Mouse (Mus musculus): Measurements from ENCODE around the gene Sord. TPM values are rescaled to one million over a fixed set of nuclear protein-coding genes. Genes with fewer than 3 reads are reported as not detected.

Gene Sord
- polyA plus RNA-seq, 1 experiment from 2014 or later, result 41.6 TPM

DNA sequence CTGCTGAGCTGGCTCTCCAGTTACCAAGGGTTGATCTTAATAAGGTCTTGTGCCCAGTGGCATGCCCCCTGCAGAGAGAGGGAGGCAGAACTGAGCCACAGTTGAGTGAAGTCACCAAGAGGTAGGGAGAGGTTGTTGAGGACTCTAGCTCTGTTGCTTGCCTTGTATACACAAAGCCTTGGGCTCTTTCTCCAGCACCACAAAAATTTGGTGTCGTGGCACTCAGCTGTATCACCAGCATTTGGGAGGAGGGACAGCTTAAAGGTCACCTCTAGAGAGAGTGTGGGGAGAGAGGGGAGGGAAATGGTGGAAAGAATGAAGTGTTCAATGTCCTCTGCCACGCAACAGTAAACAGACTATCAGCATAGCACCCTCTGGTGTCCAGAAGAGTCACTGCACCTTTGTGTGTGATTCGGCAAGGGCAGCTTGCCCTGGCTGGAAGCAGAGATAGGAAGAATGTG, 9.2 kb downstream of the Sord start:
- Histone ChIP-seq H3K9me3 (replicated peaks) (no peaks in the 10 kb centered on the region), H3K9ac (no peak overlapping the region), H3K4me1 (peaks cover 10% of the 10 kb centered on the region; the same call in 1 of the 2 replicates), H3K4me3 (replicated peaks) (no peak overlapping the region), H3K27me3 (no peaks in the 10 kb centered on the region), H3K4me2 (no peak overlapping the region), H3K36me3 (no peaks in the 10 kb centered on the region), H3K27ac (0 out of 2 replicates have a peak overlapping the region, but pooled peaks have one; percentile 48)
- 1% methylated on average over 3 of the region's 3 CpGs for WGBS
- ATAC-seq (replicated peaks; ENCODE audit: low FRiP score), result peak; percentile 80

GRCm38 (mm10) chr2:122247786-122248185, 13.2 kb downstream of the Sord start:
- ATAC-seq (replicated peaks; ENCODE audit: low FRiP score), result no peak
- Histone ChIP-seq H3K4me2 (no peak overlapping the region), H3K9me3 (replicated peaks) (no peaks in the 10 kb centered on the region), H3K36me3 (no peaks in the 10 kb centered on the region), H3K9ac (no peak overlapping the region), H3K27ac (no peak overlapping the region), H3K4me1 (peaks cover 10% of the 10 kb centered on the region; the same call in 1 of the 2 replicates), H3K4me3 (replicated peaks) (no peak overlapping the region), H3K27me3 (no peaks in the 10 kb centered on the region)
- 90% methylated on average over 10 of the region's 10 CpGs for WGBS

DNA sequence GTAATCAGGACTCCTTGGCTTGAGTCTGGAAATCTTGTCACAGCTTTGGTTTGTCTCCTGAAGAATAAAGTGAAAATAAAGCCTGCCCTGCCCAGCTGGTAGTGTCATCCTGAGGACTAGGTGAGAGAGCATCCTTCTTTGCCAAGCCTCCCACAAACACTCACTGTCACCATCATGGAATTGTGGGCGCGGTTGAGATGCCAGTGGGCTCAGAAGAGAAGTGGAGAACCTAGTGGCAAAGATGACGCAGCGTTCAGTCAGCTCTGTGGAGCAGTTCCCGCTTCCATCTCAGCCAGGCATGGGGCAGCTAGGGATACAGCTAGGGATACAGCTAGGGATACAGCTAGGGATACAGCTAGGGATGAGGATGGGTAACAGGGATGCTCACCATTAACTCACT, 21.4 kb downstream of the Sord start:
- H3K9ac ChIP-seq, result no peak overlapping the region
- no peak overlapping the region for H3K4me3 ChIP-seq (replicated peaks)
- H3K4me1 ChIP-seq, result no peaks in the 10 kb centered on the region
- WGBS, result 93% methylated on average over 5 of the region's 5 CpGs
- no peaks in the 10 kb centered on the region for H3K9me3 ChIP-seq (replicated peaks)
- no peak for ATAC-seq (replicated peaks; ENCODE audit: low FRiP score)
- no peak overlapping the region for H3K4me2 ChIP-seq
- 0 out of 2 replicates have a peak, but pooled peaks cover 2% of the 10 kb centered on the region for H3K36me3 ChIP-seq
- no peak overlapping the region for H3K27ac ChIP-seq
- no peaks in the 10 kb centered on the region for H3K27me3 ChIP-seq

DNA sequence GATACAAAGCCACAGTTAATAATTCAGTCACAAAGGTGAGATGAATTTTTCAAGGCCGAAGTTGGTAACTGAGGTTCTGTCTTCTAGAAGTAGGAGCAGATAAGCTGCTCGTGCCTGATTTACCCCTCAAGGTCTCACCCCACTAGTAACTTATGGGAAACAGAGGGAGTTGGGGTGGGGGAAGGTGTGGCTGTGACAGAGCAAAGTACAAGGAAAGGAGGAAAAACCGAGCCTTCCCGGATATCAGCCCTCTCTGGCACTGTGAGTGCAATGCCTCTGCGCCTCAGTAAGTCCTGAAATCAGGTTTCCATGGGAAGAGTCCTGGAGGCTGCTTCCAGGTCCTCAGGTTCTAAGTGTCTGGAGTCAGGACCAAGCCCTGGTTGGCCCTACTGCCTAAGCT, 26.2 kb downstream of the Sord start:
- no peak overlapping the region for H3K27ac ChIP-seq
- H3K4me2 ChIP-seq, result no peak overlapping the region
- H3K4me1 ChIP-seq, result no peaks in the 10 kb centered on the region
- H3K27me3 ChIP-seq, result no peaks in the 10 kb centered on the region
- no peak for ATAC-seq (replicated peaks; ENCODE audit: low FRiP score)
- no peak overlapping the region for H3K4me3 ChIP-seq (replicated peaks)
- 0 out of 2 replicates have a peak, but pooled peaks cover 2% of the 10 kb centered on the region for H3K36me3 ChIP-seq
- no peak overlapping the region for H3K9ac ChIP-seq
- no peaks in the 10 kb centered on the region for H3K9me3 ChIP-seq (replicated peaks)
- WGBS, result 84% methylated on average over 5 of the region's 5 CpGs

DNA sequence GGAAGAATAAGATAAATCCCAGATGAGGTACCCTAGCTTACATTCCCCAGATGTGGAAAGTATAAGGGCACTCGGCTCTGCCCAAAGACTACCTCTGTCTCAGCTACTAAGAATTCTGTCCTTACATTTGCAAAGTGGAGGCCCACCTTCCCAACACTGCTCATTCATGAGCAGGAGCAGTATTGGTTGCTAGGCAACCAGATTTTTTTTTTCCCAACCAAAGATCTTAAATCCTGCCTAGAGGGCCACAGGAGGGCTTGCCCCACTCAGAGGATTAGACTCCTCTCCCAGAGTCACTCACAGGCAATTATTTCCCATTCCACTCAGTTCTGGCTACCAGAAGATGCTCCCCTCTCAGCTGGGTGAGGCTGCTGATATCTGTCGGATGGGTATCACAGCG, 30.1 kb downstream of the Sord start:
- Histone ChIP-seq H3K4me2 (no peak overlapping the region), H3K4me1 (no peaks in the 10 kb centered on the region), H3K27me3 (no peaks in the 10 kb centered on the region), H3K27ac (no peak overlapping the region), H3K9ac (no peak overlapping the region), H3K36me3 (0 out of 2 replicates have a peak, but pooled peaks cover 2% of the 10 kb centered on the region), H3K4me3 (replicated peaks) (no peak overlapping the region), H3K9me3 (replicated peaks) (no peaks in the 10 kb centered on the region)
- WGBS, result 80% methylated on average over 3 of the region's 3 CpGs
- ATAC-seq (replicated peaks; ENCODE audit: low FRiP score), result no peak

DNA sequence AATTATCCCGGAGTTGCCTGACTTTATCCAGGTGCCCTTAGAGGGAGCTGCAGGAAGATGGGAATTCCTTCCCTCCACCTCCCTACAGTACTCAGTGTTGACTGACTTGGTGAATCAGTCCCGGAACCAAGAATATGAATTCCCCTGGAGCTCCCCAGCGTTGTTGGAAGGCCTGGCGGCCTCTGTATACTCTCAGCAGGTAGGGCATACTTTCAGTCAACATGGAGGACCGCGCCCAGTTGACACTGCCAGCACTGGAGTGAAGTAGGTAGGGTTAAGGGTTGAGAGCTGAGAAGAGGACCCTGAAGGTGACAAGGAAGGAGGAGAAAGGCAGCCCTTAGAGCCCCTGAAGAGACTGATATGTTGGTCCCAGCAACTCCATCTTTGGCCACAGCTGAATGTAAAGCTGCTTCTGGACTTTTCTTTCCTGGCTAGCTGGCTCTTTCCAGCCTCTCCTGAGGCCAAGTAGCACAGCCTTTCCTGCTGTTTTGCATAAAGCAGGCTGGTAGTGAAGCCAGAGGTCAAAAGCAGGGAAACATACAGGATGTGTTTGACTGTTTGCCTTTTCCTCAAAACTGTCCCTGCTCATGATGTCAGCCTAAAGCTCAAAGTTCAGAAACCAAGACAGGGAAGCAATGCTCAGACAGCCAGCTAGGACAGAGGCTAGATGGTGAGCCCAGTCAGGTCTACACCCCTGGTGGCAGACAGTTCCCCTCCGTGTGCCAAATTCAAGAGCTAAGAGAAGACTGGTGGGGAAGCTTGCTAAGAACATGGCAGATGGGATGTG, 32.1 kb downstream of the Sord start:
- H3K27ac ChIP-seq, result no peak overlapping the region
- no peak for ATAC-seq (replicated peaks; ENCODE audit: low FRiP score)

GRCm38 (mm10) chr2:122278769-122279168, 44.2 kb downstream of the Sord start:
- no peaks in the 10 kb centered on the region for H3K4me1 ChIP-seq
- 82% methylated on average over 3 of the region's 3 CpGs for WGBS
- H3K27me3 ChIP-seq, result no peaks in the 10 kb centered on the region
- no peak for ATAC-seq (replicated peaks; ENCODE audit: low FRiP score)
- H3K9ac ChIP-seq, result no peak overlapping the region
- no peaks in the 10 kb centered on the region for H3K9me3 ChIP-seq (replicated peaks)
- no peak overlapping the region for H3K27ac ChIP-seq
- H3K36me3 ChIP-seq, result no peaks in the 10 kb centered on the region
- H3K4me3 ChIP-seq (replicated peaks), result no peak overlapping the region
- no peak overlapping the region for H3K4me2 ChIP-seq

More for the DNA sequence above, 32.1 kb downstream of the Sord start:
- no peak overlapping the region for H3K9ac ChIP-seq
- no peaks in the 10 kb centered on the region for H3K9me3 ChIP-seq (replicated peaks)
- H3K36me3 ChIP-seq, result no peaks in the 10 kb centered on the region
- WGBS, result 90% methylated on average over 7 of the region's 7 CpGs
- no peaks in the 10 kb centered on the region for H3K4me1 ChIP-seq
- no peak overlapping the region for H3K4me3 ChIP-seq (replicated peaks)
- no peaks in the 10 kb centered on the region for H3K27me3 ChIP-seq
- H3K4me2 ChIP-seq, result no peak overlapping the region

DNA sequence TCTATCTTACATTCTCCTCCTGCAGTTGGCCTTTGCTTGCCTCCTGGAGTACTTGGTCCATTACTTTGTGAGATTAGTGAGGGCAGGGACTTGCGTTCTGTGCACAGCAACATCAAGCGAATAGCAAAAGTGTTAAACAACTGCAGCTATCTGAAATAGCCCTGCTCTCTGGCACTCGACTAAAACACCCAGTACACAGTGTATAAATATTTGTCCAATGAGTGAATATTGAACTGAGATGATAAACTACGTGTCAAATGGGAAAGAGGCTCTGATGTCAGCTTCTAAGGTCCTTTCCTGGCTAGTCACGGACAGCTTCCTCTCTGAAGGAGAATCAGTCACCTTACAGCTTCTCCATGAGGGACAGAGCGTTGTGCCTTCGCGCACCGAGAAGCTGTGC, 49.5 kb downstream of the Sord start:
- no peak for ATAC-seq (replicated peaks; ENCODE audit: low FRiP score)
- H3K36me3 ChIP-seq, result no peaks in the 10 kb centered on the region
- H3K27ac ChIP-seq, result no peak overlapping the region
- no peaks in the 10 kb centered on the region for H3K27me3 ChIP-seq
- 84% methylated on average over 9 of the region's 9 CpGs for WGBS
- H3K9ac ChIP-seq, result no peak overlapping the region
- H3K9me3 ChIP-seq (replicated peaks), result no peaks in the 10 kb centered on the region
- H3K4me3 ChIP-seq (replicated peaks), result no peak overlapping the region
- H3K4me1 ChIP-seq, result no peaks in the 10 kb centered on the region
- no peak overlapping the region for H3K4me2 ChIP-seq

- 73% methylated on average over 7 of the region's 7 CpGs for WGBS
- Histone ChIP-seq H3K9ac (no peak overlapping the region), H3K4me2 (no peak overlapping the region), H3K4me3 (replicated peaks) (no peak overlapping the region), H3K27me3 (no peaks in the 10 kb centered on the region), H3K27ac (no peak overlapping the region), H3K36me3 (no peaks in the 10 kb centered on the region), H3K4me1 (no peaks in the 10 kb centered on the region), H3K9me3 (replicated peaks) (no peaks in the 10 kb centered on the region)
- ATAC-seq (replicated peaks; ENCODE audit: low FRiP score), result no peak
Observed at GRCm38 (mm10) chr2:122286137-122286536, 51.6 kb downstream of the Sord start.

DNA sequence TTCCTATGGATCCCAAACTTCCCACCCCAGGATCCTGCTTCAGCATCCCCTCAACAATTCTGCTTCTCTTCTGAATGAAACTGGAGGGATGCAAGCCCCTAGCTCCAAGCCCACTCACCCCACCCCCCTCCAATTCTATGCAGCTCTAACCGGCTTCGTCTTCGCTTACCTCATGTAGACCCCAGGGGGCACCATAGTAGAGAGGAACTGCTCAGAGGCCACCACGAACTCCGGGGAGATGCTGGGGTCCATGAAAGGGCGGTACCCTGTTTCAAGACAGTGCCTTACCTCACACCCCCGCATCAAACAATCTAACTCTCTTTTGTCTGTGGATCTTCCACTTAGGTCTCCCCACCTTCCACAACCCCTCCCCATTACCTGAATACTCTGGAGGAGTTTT, 60.4 kb downstream of the Sord start:
- WGBS, result 10% methylated on average over 7 of the region's 7 CpGs
- H3K27ac ChIP-seq, result no peak overlapping the region
- H3K27me3 ChIP-seq, result peaks cover 72% of the 10 kb centered on the region
- H3K36me3 ChIP-seq, result no peaks in the 10 kb centered on the region
- ATAC-seq (replicated peaks; ENCODE audit: low FRiP score), result no peak
- H3K9me3 ChIP-seq (replicated peaks), result no peaks in the 10 kb centered on the region
- no peak overlapping the region for H3K9ac ChIP-seq
- peaks cover 29% of the 10 kb centered on the region for H3K4me1 ChIP-seq
- H3K4me2 ChIP-seq, result no peak overlapping the region
- H3K4me3 ChIP-seq (replicated peaks), result no peak overlapping the region

- Histone ChIP-seq H3K27me3 (peaks cover 98% of the 10 kb centered on the region), H3K27ac (no peak overlapping the region), H3K4me1 (peaks cover 46% of the 10 kb centered on the region), H3K9me3 (replicated peaks) (no peaks in the 10 kb centered on the region), H3K9ac (no peak overlapping the region), H3K4me3 (replicated peaks) (0 out of 2 replicates have a peak overlapping the region, but pooled peaks have one; percentile 14), H3K36me3 (no peaks in the 10 kb centered on the region), H3K4me2 (peak overlapping the region; percentile 52)
- WGBS, result under 1% methylated on average over 35 of the region's 35 CpGs
- no peak for ATAC-seq (replicated peaks; ENCODE audit: low FRiP score)
Observed at GRCm38 (mm10) chr2:122297271-122298095, 62.9 kb downstream of the Sord start.

GRCm38 (mm10) chr2:122298096-122298499, 63.5 kb downstream of the Sord start, which contains the start of gene Duox2:
Duox2 (minus strand) TSS chr2:122298449.
- H3K9me3 ChIP-seq (replicated peaks), result no peaks in the 10 kb centered on the region
- H3K4me3 ChIP-seq (replicated peaks), result peak within 1 kb of the TSS; percentile 33
- peaks cover 100% of the 10 kb centered on the region for H3K27me3 ChIP-seq
- H3K9ac ChIP-seq, result no peak within 1 kb of the TSS
- no peaks in the 10 kb centered on the region for H3K36me3 ChIP-seq
- no peak for ATAC-seq (replicated peaks; ENCODE audit: low FRiP score)
- 3% methylated on average over 13 of the region's 13 CpGs for WGBS
- no peak within 1 kb of the TSS for H3K27ac ChIP-seq
- peaks cover 46% of the 10 kb centered on the region for H3K4me1 ChIP-seq
- H3K4me2 ChIP-seq, result peak within 1 kb of the TSS; percentile 52
